8 mouse cellular contexts compared by ENCODE assay signal in genomic region chr11:50887390-50888128, GRCm38 (mm10). TPM values are rescaled to one million over a fixed set of nuclear protein-coding genes. Genes with fewer than 3 reads are reported as not detected.
A peak's percentile ranks its signal among the peaks of the same experiment; 100 is the strongest.
DNase-seq lines count a peak whose midpoint lies in the region; ATAC-seq and TF ChIP-seq lines count a peak whose summit lies in the region.

Zfp454 (minus strand) TSS chr11:50887651.

- no peaks in the 10 kb centered on the region for H3K36me3 ChIP-seq in ES-Bruce4 (ENCODE audit: control insufficient read depth, insufficient read depth, low read length, poor library complexity, severe bottlenecking)
- peaks cover 13% of the 10 kb centered on the region for H3K36me3 ChIP-seq in forebrain, embryonic 15.5 days
- H3K36me3 ChIP-seq in heart, postnatal 0 days (replicated peaks; ENCODE audit: control insufficient read depth, insufficient read depth, low read length): no peaks in the 10 kb centered on the region
- H3K36me3 ChIP-seq in liver, embryonic 11.5 days (ENCODE audit: control insufficient read depth, insufficient read depth, low read length): no peaks in the 10 kb centered on the region
- H3K36me3 ChIP-seq in neural tube, embryonic 13.5 days: peaks cover 26% of the 10 kb centered on the region

- H3K9me3 ChIP-seq in ES-Bruce4 (replicated peaks; ENCODE audit: control insufficient read depth, insufficient read depth, low read length, poor library complexity, severe bottlenecking): no peaks in the 10 kb centered on the region
- H3K9me3 ChIP-seq in forebrain, embryonic 15.5 days: 0 out of 2 replicates have a peak, but pooled peaks cover 2% of the 10 kb centered on the region
- H3K9me3 ChIP-seq in heart, postnatal 0 days (replicated peaks; ENCODE audit: control insufficient read depth, low read length): 0 out of 2 replicates have a peak, but pooled peaks cover 4% of the 10 kb centered on the region
- H3K9me3 ChIP-seq in liver, embryonic 11.5 days (ENCODE audit: control insufficient read depth, low read length): no peaks in the 10 kb centered on the region
- peaks cover 4% of the 10 kb centered on the region for H3K9me3 ChIP-seq in neural tube, embryonic 13.5 days

- H3K4me3 ChIP-seq in ES-Bruce4 (ENCODE audit: low read depth, low read length): peak within 1 kb of the TSS; percentile 69
- peak within 1 kb of the TSS; percentile 47 for H3K4me3 ChIP-seq in forebrain, embryonic 15.5 days
- H3K4me3 ChIP-seq in heart, postnatal 0 days (ENCODE audit: low read depth, low read length): peak within 1 kb of the TSS; percentile 46
- peak within 1 kb of the TSS; percentile 46 for H3K4me3 ChIP-seq in liver, embryonic 11.5 days (ENCODE audit: low read depth, low read length)
- H3K4me3 ChIP-seq in neural tube, embryonic 13.5 days: peak within 1 kb of the TSS; percentile 53

- no peak for TF ChIP-seq EP300 in ES-Bruce4 (IDR thresholded peaks at IDR 0.05; ENCODE audit: insufficient read depth, low read depth, low read length)
- no peak for TF ChIP-seq EP300 in heart, postnatal 0 days (IDR thresholded peaks at IDR 0.05; ENCODE audit: low read depth)

- TF ChIP-seq CTCF in ES-Bruce4 (IDR thresholded peaks at IDR 0.05; ENCODE audit: low read depth, low read length): no peak
- no peak for TF ChIP-seq CTCF in heart, postnatal 0 days (IDR thresholded peaks at IDR 0.05; ENCODE audit: low read depth)

- no peak for TF ChIP-seq POLR2A in ES-Bruce4 (IDR thresholded peaks at IDR 0.05; ENCODE audit: insufficient read depth, low read length)

- peak; percentile 97 for ATAC-seq in forebrain, embryonic 15.5 days (replicated peaks)
- peak; percentile 92 for ATAC-seq in heart, postnatal 0 days (ENCODE audit: insufficient read depth, low read depth)
- peak; percentile 74 for ATAC-seq in liver, embryonic 11.5 days (replicated peaks; ENCODE audit: low FRiP score)
- ATAC-seq in neural tube, embryonic 13.5 days (ENCODE audit: low read depth): peak; percentile 94

- peak within 1 kb of the TSS; percentile 67 for H3K4me2 ChIP-seq in forebrain, embryonic 15.5 days (replicated peaks)
- H3K4me2 ChIP-seq in heart, postnatal 0 days (ENCODE audit: low read depth, low read length): peak within 1 kb of the TSS; percentile 73
- H3K4me2 ChIP-seq in liver, embryonic 11.5 days: peak within 1 kb of the TSS; percentile 60
- peak within 1 kb of the TSS; percentile 83 for H3K4me2 ChIP-seq in neural tube, embryonic 13.5 days

- H3K27ac ChIP-seq in ES-Bruce4 (ENCODE audit: insufficient read depth, low read length): no peak within 1 kb of the TSS
- peak within 1 kb of the TSS; percentile 82 for H3K27ac ChIP-seq in forebrain, embryonic 15.5 days (replicated peaks)
- H3K27ac ChIP-seq in heart, postnatal 0 days (ENCODE audit: low read depth): no peak within 1 kb of the TSS
- H3K27ac ChIP-seq in liver, embryonic 11.5 days (ENCODE audit: low read depth, low read length): no peak within 1 kb of the TSS
- peak within 1 kb of the TSS; percentile 83 for H3K27ac ChIP-seq in neural tube, embryonic 13.5 days (replicated peaks)

- no peaks in the 10 kb centered on the region for H3K27me3 ChIP-seq in ES-Bruce4 (ENCODE audit: control insufficient read depth, insufficient read depth, low read length, poor library complexity, severe bottlenecking)
- no peaks in the 10 kb centered on the region for H3K27me3 ChIP-seq in forebrain, embryonic 15.5 days
- no peaks in the 10 kb centered on the region for H3K27me3 ChIP-seq in heart, postnatal 0 days (ENCODE audit: control insufficient read depth, insufficient read depth, low read length)
- no peaks in the 10 kb centered on the region for H3K27me3 ChIP-seq in liver, embryonic 11.5 days (replicated peaks; ENCODE audit: control insufficient read depth, insufficient read depth, low read length)
- no peaks in the 10 kb centered on the region for H3K27me3 ChIP-seq in neural tube, embryonic 13.5 days

- DNase-seq in cerebellum, adult 18-20 months: peak; percentile 95 to 98
- DNase-seq in heart, postnatal 0 days (ENCODE audit: low spot score): peak; percentile 77
- peak; percentile 91 to 92 for DNase-seq in kidney, postnatal 36 days
- peak; percentile 62 for DNase-seq in liver, embryonic 11.5 days (ENCODE audit: low spot score)
- DNase-seq in testis, postnatal 14 days (ENCODE audit: low spot score): peak; percentile 87

- H3K9ac ChIP-seq in ES-Bruce4 (ENCODE audit: low read depth, poor library complexity, severe bottlenecking): peak within 1 kb of the TSS; percentile 8; the same call in 1 of the 2 replicates
- peak within 1 kb of the TSS; percentile 56 for H3K9ac ChIP-seq in forebrain, embryonic 15.5 days (replicated peaks)
- H3K9ac ChIP-seq in heart, postnatal 0 days (replicated peaks; ENCODE audit: low read depth, low read length): peak within 1 kb of the TSS; percentile 39; the same call in 1 of the 2 replicates
- H3K9ac ChIP-seq in liver, embryonic 11.5 days (ENCODE audit: low read depth, low read length): peak within 1 kb of the TSS; percentile 57; the same call in 1 of the 2 replicates
- H3K9ac ChIP-seq in neural tube, embryonic 13.5 days: peak within 1 kb of the TSS; percentile 77

- WGBS in forebrain, embryonic 15.5 days: 5% methylated on average over 26 of the region's 26 CpGs
- 7% methylated on average over 26 of the region's 26 CpGs for WGBS in heart, postnatal 0 days
- WGBS in liver, embryonic 11.5 days: 7% methylated on average over 26 of the region's 26 CpGs
- WGBS in neural tube, embryonic 13.5 days: 6% methylated on average over 26 of the region's 26 CpGs

- no peaks in the 10 kb centered on the region for H3K4me1 ChIP-seq in ES-Bruce4 (ENCODE audit: control insufficient read depth, insufficient read depth, low read length)
- H3K4me1 ChIP-seq in forebrain, embryonic 15.5 days: peaks cover 11% of the 10 kb centered on the region
- 0 out of 2 replicates have a peak, but pooled peaks cover 4% of the 10 kb centered on the region for H3K4me1 ChIP-seq in heart, postnatal 0 days (ENCODE audit: control insufficient read depth, insufficient read depth)
- H3K4me1 ChIP-seq in liver, embryonic 11.5 days (replicated peaks; ENCODE audit: control insufficient read depth, insufficient read depth, low read length): no peaks in the 10 kb centered on the region
- H3K4me1 ChIP-seq in neural tube, embryonic 13.5 days (replicated peaks): peaks cover 25% of the 10 kb centered on the region

RNA-seq across cellular contexts. Expression of gene Zfp454, which starts in this region (rescaled TPM):
- 2.1 and 2.3 TPM in 2 replicates for polyA plus RNA-seq in ES-Bruce4 (2011; ENCODE audit: insufficient read depth, insufficient read length, low read depth, missing spikeins)
- polyA plus RNA-seq in forebrain, embryonic 15.5 days (2015; fragmentation: Nextera tagmentation; extraction: Ambion mirVana): 15.5 and 15.9 TPM in 2 replicates
- not detected in 2 replicates for total RNA-seq in heart, postnatal 0 days (2014; rRNA removed; ENCODE audit: low replicate concordance)
- polyA plus RNA-seq in heart, postnatal 0 days (2015; fragmentation: Nextera tagmentation; extraction: Ambion mirVana): 1.7 and 2.0 TPM in 2 replicates
- 2.8 and 4.0 TPM in 2 replicates for polyA plus RNA-seq in liver, embryonic 11.5 days (2014; fragmentation: Nextera tagmentation; extraction: Ambion mirVana)
- 11.7 and 14.1 TPM in 2 replicates for polyA plus RNA-seq in neural tube, embryonic 13.5 days (2015; fragmentation: Nextera tagmentation; extraction: Ambion mirVana)

Comparison
In these comparisons a context has a peak if more than half of its experiments do, and no peak if none do; other contexts are left out.
1. H3K27ac ChIP-seq: peak in forebrain, embryonic 15.5 days (single experiment) and neural tube, embryonic 13.5 days (single experiment); none in ES-Bruce4 (single experiment), heart, postnatal 0 days (single experiment) and liver, embryonic 11.5 days (single experiment).
2. H3K9ac ChIP-seq: peak in every context shown above with its lines; median percentile 77 in neural tube, embryonic 13.5 days; 57 in liver, embryonic 11.5 days; 56 in forebrain, embryonic 15.5 days; 39 in heart, postnatal 0 days; 8 in ES-Bruce4.
3. Peak in every context shown above with its lines, with median percentiles within 50 percentile points of each other: H3K4me3 ChIP-seq, DNase-seq, ATAC-seq and H3K4me2 ChIP-seq.